Comparison of ENCODE assay signal across 8 mouse cellular contexts in the genomic region with DNA sequence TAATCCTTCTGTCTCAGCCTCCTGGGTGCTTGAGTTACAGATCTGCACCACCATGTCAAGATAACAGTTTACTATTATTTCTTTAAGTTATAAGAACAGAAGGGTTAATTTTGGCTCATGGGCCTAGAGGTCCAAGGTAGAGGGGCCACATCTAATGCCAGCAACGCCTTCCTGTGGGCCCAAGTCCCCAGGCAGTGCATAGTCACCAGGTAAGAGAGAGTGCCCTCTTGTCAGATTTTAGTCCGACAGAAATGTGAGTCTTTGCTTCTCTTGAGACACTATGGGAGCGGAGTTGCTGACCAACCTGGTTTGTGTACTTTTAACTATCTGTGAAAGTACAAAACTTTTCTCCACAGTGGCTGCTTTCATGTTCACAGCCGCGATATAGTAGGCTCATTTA. TPM values are rescaled to one million over a fixed set of nuclear protein-coding genes. Genes with fewer than 3 reads are reported as not detected.
DNase-seq lines count a peak whose midpoint lies in the region; ATAC-seq and TF ChIP-seq lines count a peak whose summit lies in the region.

No protein-coding gene starts in this region.

- DNase-seq in heart, adult 8-10 months (ENCODE audit: low spot score), result no peak
- DNase-seq in embryonic facial prominence, embryonic 10.5 days (ENCODE audit: low spot score), result no peak
- DNase-seq in heart, postnatal 0 days (ENCODE audit: low spot score), result no peak
- DNase-seq in thymus, postnatal 10 days (ENCODE audit: low spot score in 2 of 2), result no peak
- DNase-seq in layer of hippocampus, postnatal 10 days (ENCODE audit: low spot score in 2 of 2), result no peak
- no peak for DNase-seq in adrenal gland, adult (ENCODE audit: inconsistent age in 2 of 2, low spot score in 1 of 2)

- H3K9ac ChIP-seq in heart, embryonic 13.5 days, result 0 out of 2 replicates have a peak overlapping the region, but pooled peaks have one; percentile 1
- H3K9ac ChIP-seq in heart, postnatal 0 days (replicated peaks; ENCODE audit: low read depth, low read length), result no peak overlapping the region
- H3K9ac ChIP-seq in liver, embryonic 16.5 days (ENCODE audit: low read depth, low read length), result peak overlapping the region; percentile 1; the same call in 1 of the 2 replicates

- peaks cover 35% of the 10 kb centered on the region for H3K4me1 ChIP-seq in heart, embryonic 13.5 days
- H3K4me1 ChIP-seq in embryonic facial prominence, embryonic 10.5 days, result peaks cover 41% of the 10 kb centered on the region
- H3K4me1 ChIP-seq in heart, postnatal 0 days (ENCODE audit: control insufficient read depth, insufficient read depth), result peaks cover 18% of the 10 kb centered on the region; the same call in 1 of the 2 replicates
- H3K4me1 ChIP-seq in liver, embryonic 16.5 days (ENCODE audit: control insufficient read depth, low read depth, low read length), result peaks cover 33% of the 10 kb centered on the region

- TF ChIP-seq CTCF in heart, postnatal 0 days (IDR thresholded peaks at IDR 0.05; ENCODE audit: low read depth), result no peak

- peak overlapping the region; percentile 77 for H3K4me3 ChIP-seq in heart, embryonic 13.5 days
- peak overlapping the region; percentile 81 for H3K4me3 ChIP-seq in embryonic facial prominence, embryonic 10.5 days
- H3K4me3 ChIP-seq in heart, postnatal 0 days (ENCODE audit: low read depth, low read length), result peak overlapping the region; percentile 76
- peak overlapping the region; percentile 98 for H3K4me3 ChIP-seq in liver, embryonic 16.5 days (ENCODE audit: low read depth, low read length)

- no peak for TF ChIP-seq EP300 in heart, postnatal 0 days (IDR thresholded peaks at IDR 0.05; ENCODE audit: low read depth)

- peaks cover 11% of the 10 kb centered on the region for H3K9me3 ChIP-seq in heart, embryonic 13.5 days
- H3K9me3 ChIP-seq in embryonic facial prominence, embryonic 10.5 days, result no peaks in the 10 kb centered on the region
- no peaks in the 10 kb centered on the region for H3K9me3 ChIP-seq in heart, postnatal 0 days (replicated peaks; ENCODE audit: control insufficient read depth, low read length)
- no peaks in the 10 kb centered on the region for H3K9me3 ChIP-seq in liver, embryonic 16.5 days (replicated peaks; ENCODE audit: control insufficient read depth, low read length)

- no peaks in the 10 kb centered on the region for H3K36me3 ChIP-seq in heart, embryonic 13.5 days
- H3K36me3 ChIP-seq in embryonic facial prominence, embryonic 10.5 days (replicated peaks), result no peaks in the 10 kb centered on the region
- H3K36me3 ChIP-seq in heart, postnatal 0 days (replicated peaks; ENCODE audit: control insufficient read depth, insufficient read depth, low read length), result no peaks in the 10 kb centered on the region
- peaks cover 6% of the 10 kb centered on the region for H3K36me3 ChIP-seq in liver, embryonic 16.5 days (ENCODE audit: control insufficient read depth, insufficient read depth)

- H3K27me3 ChIP-seq in heart, embryonic 13.5 days (replicated peaks), result no peaks in the 10 kb centered on the region
- H3K27me3 ChIP-seq in embryonic facial prominence, embryonic 10.5 days (replicated peaks; ENCODE audit: low read depth, poor library complexity, severe bottlenecking), result peaks cover 10% of the 10 kb centered on the region; the same call in 1 of the 2 replicates
- no peaks in the 10 kb centered on the region for H3K27me3 ChIP-seq in heart, postnatal 0 days (ENCODE audit: control insufficient read depth, insufficient read depth, low read length)
- H3K27me3 ChIP-seq in liver, embryonic 16.5 days (ENCODE audit: control insufficient read depth, insufficient read depth, low read depth, low read length), result no peaks in the 10 kb centered on the region

- no peak for ATAC-seq in heart, embryonic 13.5 days (ENCODE audit: extremely low read depth, insufficient number of reproducible peaks, low FRiP score, low TSS enrichment)
- no peak for ATAC-seq in heart, postnatal 0 days (ENCODE audit: insufficient read depth, low read depth)
- ATAC-seq in liver, embryonic 16.5 days (ENCODE audit: low read depth), result no peak

- peak overlapping the region; percentile 91 for H3K4me2 ChIP-seq in heart, embryonic 13.5 days
- H3K4me2 ChIP-seq in heart, postnatal 0 days (ENCODE audit: low read depth, low read length), result peak overlapping the region; percentile 95
- peak overlapping the region; percentile 43 for H3K4me2 ChIP-seq in liver, embryonic 16.5 days (ENCODE audit: low read depth, low read length)

- H3K27ac ChIP-seq in heart, embryonic 13.5 days (replicated peaks), result peak overlapping the region; percentile 66
- peak overlapping the region; percentile 86 for H3K27ac ChIP-seq in embryonic facial prominence, embryonic 10.5 days (replicated peaks)
- peak overlapping the region; percentile 47 for H3K27ac ChIP-seq in heart, postnatal 0 days (ENCODE audit: low read depth)
- H3K27ac ChIP-seq in liver, embryonic 16.5 days (ENCODE audit: low read length), result peak overlapping the region; percentile 16

- 35% methylated on average over 5 of the region's 5 CpGs for WGBS in heart, embryonic 13.5 days
- 37% methylated on average over 5 of the region's 5 CpGs for WGBS in embryonic facial prominence, embryonic 10.5 days
- WGBS in heart, postnatal 0 days, result 30% methylated on average over 5 of the region's 5 CpGs
- WGBS in liver, embryonic 16.5 days (ENCODE audit: insufficient replicate concordance), result 36% methylated on average over 5 of the region's 5 CpGs

RNA-seq across cellular contexts. Expression of gene Fam210b, which starts 0.7 kb away (rescaled TPM):
- 17.4 and 19.2 TPM in 2 replicates for polyA plus RNA-seq in heart, embryonic 13.5 days (2015; fragmentation: Nextera tagmentation; extraction: Ambion mirVana)
- 1 to 10 TPM; 5.0 to 7.1 (median 5.9) TPM for total RNA-seq in heart, adult 8-10 months (2022)
- 25.8 and 27.8 TPM in 2 replicates for polyA plus RNA-seq in embryonic facial prominence, embryonic 10.5 days (2016; fragmentation: Nextera tagmentation; extraction: Ambion mirVana)
- 3.3 and 6.6 TPM in 2 replicates for total RNA-seq in heart, postnatal 0 days (2014; rRNA removed; ENCODE audit: low replicate concordance)
- 9.4 and 10.0 TPM in 2 replicates for polyA plus RNA-seq in heart, postnatal 0 days (2015; fragmentation: Nextera tagmentation; extraction: Ambion mirVana)
- polyA plus RNA-seq in liver, embryonic 16.5 days (2015; fragmentation: Nextera tagmentation; extraction: Ambion mirVana), result 136 and 144 TPM in 2 replicates
- 10 to 100 TPM; 26.2 to 27.4 TPM for total RNA-seq in layer of hippocampus, postnatal 10 days (2021)

RNA-seq across cellular contexts. Expression of gene Aurka, which starts 25.7 kb away (rescaled TPM):
- 86.6 and 98.3 TPM in 2 replicates for polyA plus RNA-seq in heart, embryonic 13.5 days (2015; fragmentation: Nextera tagmentation; extraction: Ambion mirVana)
- 1 to 10 TPM in 2 of 4 experiments, under 1 TPM in 2; 0.53 to 1.6 (median 0.83) TPM for total RNA-seq in heart, adult 8-10 months (2022)
- polyA plus RNA-seq in embryonic facial prominence, embryonic 10.5 days (2016; fragmentation: Nextera tagmentation; extraction: Ambion mirVana), result 220 and 229 TPM in 2 replicates
- 36.6 and 54.8 TPM in 2 replicates for total RNA-seq in heart, postnatal 0 days (2014; rRNA removed; ENCODE audit: low replicate concordance)
- 23.9 and 25.5 TPM in 2 replicates for polyA plus RNA-seq in heart, postnatal 0 days (2015; fragmentation: Nextera tagmentation; extraction: Ambion mirVana)
- 118 and 130 TPM in 2 replicates for polyA plus RNA-seq in liver, embryonic 16.5 days (2015; fragmentation: Nextera tagmentation; extraction: Ambion mirVana)
- total RNA-seq in layer of hippocampus, postnatal 10 days (2021), result 1 to 10 TPM; 4.5 to 5.3 TPM

RNA-seq across cellular contexts. Expression of gene Cstf1, which starts 25.8 kb away (rescaled TPM):
- 27.5 and 28.0 TPM in 2 replicates for polyA plus RNA-seq in heart, embryonic 13.5 days (2015; fragmentation: Nextera tagmentation; extraction: Ambion mirVana)
- 10 to 100 TPM; 15.6 to 18.9 (median 17.9) TPM for total RNA-seq in heart, adult 8-10 months (2022)
- polyA plus RNA-seq in embryonic facial prominence, embryonic 10.5 days (2016; fragmentation: Nextera tagmentation; extraction: Ambion mirVana), result 57.9 and 59.1 TPM in 2 replicates
- total RNA-seq in heart, postnatal 0 days (2014; rRNA removed; ENCODE audit: low replicate concordance), result 24.0 and 39.0 TPM in 2 replicates
- 18.9 and 20.3 TPM in 2 replicates for polyA plus RNA-seq in heart, postnatal 0 days (2015; fragmentation: Nextera tagmentation; extraction: Ambion mirVana)
- polyA plus RNA-seq in liver, embryonic 16.5 days (2015; fragmentation: Nextera tagmentation; extraction: Ambion mirVana), result 18.8 and 19.6 TPM in 2 replicates
- total RNA-seq in layer of hippocampus, postnatal 10 days (2021), result 10 to 100 TPM; 23.7 to 24.2 TPM

RNA-seq across cellular contexts. Expression of gene Cass4, which starts 48.9 kb away (rescaled TPM):
- polyA plus RNA-seq in heart, embryonic 13.5 days (2015; fragmentation: Nextera tagmentation; extraction: Ambion mirVana), result 0.20 and 0.45 TPM in 2 replicates
- total RNA-seq in heart, adult 8-10 months (2022), result under 1 TPM; 0.09 to 0.53 (median 0.35) TPM
- polyA plus RNA-seq in embryonic facial prominence, embryonic 10.5 days (2016; fragmentation: Nextera tagmentation; extraction: Ambion mirVana), result 0.14 and 0.21 TPM in 2 replicates
- 0.19 and 1.1 TPM in 2 replicates for total RNA-seq in heart, postnatal 0 days (2014; rRNA removed; ENCODE audit: low replicate concordance)
- polyA plus RNA-seq in heart, postnatal 0 days (2015; fragmentation: Nextera tagmentation; extraction: Ambion mirVana), result 0.16 and 0.20 TPM in 2 replicates
- polyA plus RNA-seq in liver, embryonic 16.5 days (2015; fragmentation: Nextera tagmentation; extraction: Ambion mirVana), result 0.56 and 0.77 TPM in 2 replicates
- total RNA-seq in layer of hippocampus, postnatal 10 days (2021), result under 1 TPM; 0.41 to 0.47 TPM

Comparison
In these comparisons a context has a peak if more than half of its experiments do, and no peak if none do; other contexts are left out.
1. H3K27ac ChIP-seq: peak in every context shown above with its lines; median percentile 86 in embryonic facial prominence, embryonic 10.5 days; 66 in heart, embryonic 13.5 days; 47 in heart, postnatal 0 days; 16 in liver, embryonic 16.5 days.
2. H3K4me2 ChIP-seq: peak in every context shown above with its lines; median percentile 95 in heart, postnatal 0 days; 91 in heart, embryonic 13.5 days; 43 in liver, embryonic 16.5 days.